Mouse (Mus musculus) embryonic facial prominence, embryonic 13.5 days (tissue): ENCODE data around the gene Rab30. TPM values are rescaled to one million over a fixed set of nuclear protein-coding genes. Genes with fewer than 3 reads are reported as not detected.

Source experiments
- ATAC-seq: fragments of 200-750 bp; cut with Nextera tagmentation; 2 replicates; pipeline ENCODE4 v1.8.0; 2017; ENCODE audit warnings: low read depth; ENCODE audit not compliant: insufficient number of reproducible peaks, insufficient read depth, low FRiP score, low TSS enrichment
- H3K27ac ChIP-seq: fragments of 300-500 bp; sonication (generic); 2 replicates; pipeline ENCODE4 v1.5.1; 2015; ENCODE audit warnings: moderate library complexity, mild to moderate bottlenecking, inconsistent platforms
- H3K27me3 ChIP-seq: fragments of 300-500 bp; sonication (generic); 2 replicates; pipeline ENCODE4 v1.6.1; 2015; ENCODE audit warnings: mild to moderate bottlenecking, inconsistent platforms
- H3K36me3 ChIP-seq: fragments of 300-500 bp; sonication (generic); 2 replicates; pipeline ENCODE4 v1.6.1; 2015; ENCODE audit warnings: mild to moderate bottlenecking, inconsistent platforms
- H3K4me1 ChIP-seq: fragments of 300-500 bp; sonication (generic); 2 replicates; pipeline ENCODE4 v1.6.1; 2015; ENCODE audit warnings: inconsistent platforms
- H3K4me2 ChIP-seq: fragments of 300-500 bp; sonication (generic); 2 replicates; pipeline ENCODE4 v1.6.1; 2015; ENCODE audit warnings: moderate library complexity, mild to moderate bottlenecking, inconsistent platforms
- H3K4me3 ChIP-seq: fragments of 300-500 bp; sonication (generic); 2 replicates; pipeline ENCODE4 v1.5.1; 2015; ENCODE audit warnings: mild to moderate bottlenecking, inconsistent platforms
- H3K9ac ChIP-seq: fragments of 300-500 bp; sonication (generic); 2 replicates; pipeline ENCODE4 v1.6.1; 2015; ENCODE audit warnings: mild to moderate bottlenecking, inconsistent platforms
- H3K9me3 ChIP-seq: fragments of 300-500 bp; sonication (generic); 2 replicates; pipeline ENCODE4 v1.6.1; 2016; ENCODE audit warnings: inconsistent platforms
- WGBS: fragments of 180-500 bp; shearing (Covaris S2); methylation state at CpG from one replicate; pipeline ENCODE4 v1.1.7; 2015; ENCODE audit warnings: mixed read lengths; 5-methylcytosine and 5-hydroxymethylcytosine counted together
- polyA plus RNA-seq: library from polyadenylated mRNA; unstranded; fragments of >200 nt; fragmentation: Nextera tagmentation; extraction: Ambion mirVana; gene quantifications from 2 replicates; pipeline ENCODE4 v1.2.1, GENCODE M21; 2015

The Rab30 gene
- polyA plus RNA-seq, 1 experiment from 2014 or later, result 23.0 TPM

DNA sequence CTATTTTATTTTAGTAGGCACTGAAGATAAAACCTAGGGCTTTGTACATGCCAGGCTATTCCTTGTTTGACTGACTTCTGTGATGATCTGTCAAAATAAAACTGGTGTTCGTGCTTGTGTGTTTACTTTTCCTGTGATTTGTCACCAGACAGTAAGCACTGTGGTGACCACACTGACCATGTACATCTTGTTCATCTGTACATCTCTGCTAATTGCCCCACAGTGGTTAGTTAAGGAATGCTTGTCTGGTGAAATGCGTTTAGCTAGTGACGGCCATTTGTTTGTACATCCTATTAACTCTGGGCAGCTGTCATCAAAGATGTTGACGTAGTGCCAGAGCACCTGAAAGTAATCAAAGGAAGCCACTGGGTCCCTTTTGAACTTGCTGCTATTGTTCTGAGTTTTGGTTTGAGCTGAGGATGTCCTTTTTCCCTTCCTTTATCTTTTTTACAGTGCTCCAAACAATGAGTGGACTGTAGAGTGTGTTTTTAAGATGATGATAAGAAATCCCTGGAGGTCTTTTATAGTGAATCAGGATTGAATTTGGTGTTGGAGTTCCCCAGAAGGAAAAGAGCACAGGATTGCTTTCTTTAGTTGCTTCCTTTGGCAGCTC lies 149.3 kb downstream of the Rab30 start:
- no peaks in the 10 kb centered on the region for H3K27me3 ChIP-seq
- 17% methylated on average over 4 of the region's 4 CpGs for WGBS
- no peaks in the 10 kb centered on the region for H3K4me1 ChIP-seq
- no peak overlapping the region for H3K27ac ChIP-seq
- H3K9me3 ChIP-seq, result no peaks in the 10 kb centered on the region
- H3K4me3 ChIP-seq, result no peak overlapping the region
- H3K9ac ChIP-seq, result no peak overlapping the region
- ATAC-seq, result no peak
- H3K36me3 ChIP-seq, result no peaks in the 10 kb centered on the region; the same call in 1 of the 2 replicates
- H3K4me2 ChIP-seq, result no peak overlapping the region

DNA sequence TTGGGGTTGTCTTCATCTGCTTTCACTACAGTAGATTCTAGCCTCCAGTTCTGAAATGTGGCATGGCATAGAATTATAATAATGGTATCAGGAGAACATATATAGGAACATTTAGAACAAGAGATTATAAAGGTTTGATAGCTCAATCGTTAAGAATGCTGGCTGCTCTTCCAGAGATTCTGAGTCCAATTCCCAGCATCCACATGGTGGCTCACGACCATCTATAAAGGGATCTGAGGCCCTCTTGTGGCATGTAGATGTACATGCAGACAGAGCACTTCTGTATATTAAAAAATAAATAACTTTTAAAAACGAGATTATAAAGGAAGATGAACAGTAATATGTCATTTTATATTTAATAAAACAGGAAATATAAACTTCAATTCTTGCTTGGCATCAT lies 152.1 kb downstream of the Rab30 start:
- 44% methylated on average over 3 of the region's 3 CpGs for WGBS
- H3K9ac ChIP-seq, result no peak overlapping the region
- H3K27me3 ChIP-seq, result no peaks in the 10 kb centered on the region
- no peak overlapping the region for H3K27ac ChIP-seq
- H3K9me3 ChIP-seq, result no peaks in the 10 kb centered on the region
- H3K4me2 ChIP-seq, result no peak overlapping the region
- ATAC-seq, result no peak
- no peaks in the 10 kb centered on the region for H3K4me1 ChIP-seq
- no peaks in the 10 kb centered on the region; the same call in 1 of the 2 replicates for H3K36me3 ChIP-seq
- no peak overlapping the region for H3K4me3 ChIP-seq

Other genes with a start within 250 kb of the Rab30 start
- gene Ccdc90b, start 180.5 kb upstream of the Rab30 start, polyA plus RNA-seq, result 59.6 and 64.7 TPM in 2 replicates
- 10.8 and 11.4 TPM in 2 replicates for gene Ankrd42, start 104.5 kb upstream of the Rab30 start, polyA plus RNA-seq
- 27.2 and 32.5 TPM in 2 replicates for gene Pcf11, start 71.7 kb upstream of the Rab30 start, polyA plus RNA-seq
- gene Ddias, start 132.6 kb downstream of the Rab30 start, polyA plus RNA-seq, result 11.6 and 14.3 TPM in 2 replicates
- 30.9 and 32.2 TPM in 2 replicates for gene Prcp, start 132.9 kb downstream of the Rab30 start, polyA plus RNA-seq